Mouse (Mus musculus) CH12.LX (cell line): ENCODE measurements at regions not wholly inside any gene's neighbourhood (a gene's known extent, or its start where the extent isn't known, plus 50 kb on each side); places are given as distances from the start of the nearest gene placed in this dataset.

ENCODE experiments used
- CTCF ChIP-seq, 2 experiments: IDR thresholded peaks in 1 of 2; conservative IDR thresholded peaks in 1 of 2; 2 replicates each; pipeline ENCODE4 v1.5.1; 2011 to 2012; ENCODE audit warnings: low read depth in 2 of 2, low read length in 2 of 2, improper control_type of control experiment in 1 of 2, inconsistent platforms in 1 of 2, mild to moderate bottlenecking in 1 of 2, moderate library complexity in 1 of 2
- KAT2A ChIP-seq: IDR thresholded peaks from 2 replicates; pipeline ENCODE4 v1.6.1; 2012; ENCODE audit warnings: low read length, improper control_type of control experiment, inconsistent platforms; ENCODE audit not compliant: insufficient replicate concordance
- MAX ChIP-seq: IDR thresholded peaks from 2 replicates; pipeline ENCODE4 v1.6.1; 2011; ENCODE audit warnings: low read length, improper control_type of control experiment
- USF2 ChIP-seq: conservative IDR thresholded peaks from 2 replicates; pipeline ENCODE4 v1.6.1; 2011; ENCODE audit warnings: low read depth, low read length, improper control_type of control experiment

GRCm38 (mm10) chr4:90012723-90013122 is 205.9 kb upstream of the Zfp352 start:
- TF ChIP-seq CTCF (conservative IDR thresholded peaks at IDR 0.05 in 1 of 2, IDR thresholded peaks at IDR 0.05 in 1 of 2; ENCODE audit: low read depth in 2 of 2, low read length in 2 of 2) (no peak), KAT2A (no peak), USF2 (no peak), MAX (no peak)
